Mouse (Mus musculus): ENCODE measurements around the gene Fbxl2. TPM values are rescaled to one million over a fixed set of nuclear protein-coding genes. Genes with fewer than 3 reads are reported as not detected.
A peak's percentile ranks its signal among the peaks of the same experiment; 100 is the strongest.
"Not testable (repeated sequence)": the region's sequence is repeated elsewhere in the genome, so short reads cannot be mapped to it uniquely, and the experiment has no call there.

Fbxl2 gene
- 1.1 and 1.3 TPM in 2 replicates for polyA plus RNA-seq (2016; fragmentation: Nextera tagmentation; extraction: Ambion mirVana)

DNA sequence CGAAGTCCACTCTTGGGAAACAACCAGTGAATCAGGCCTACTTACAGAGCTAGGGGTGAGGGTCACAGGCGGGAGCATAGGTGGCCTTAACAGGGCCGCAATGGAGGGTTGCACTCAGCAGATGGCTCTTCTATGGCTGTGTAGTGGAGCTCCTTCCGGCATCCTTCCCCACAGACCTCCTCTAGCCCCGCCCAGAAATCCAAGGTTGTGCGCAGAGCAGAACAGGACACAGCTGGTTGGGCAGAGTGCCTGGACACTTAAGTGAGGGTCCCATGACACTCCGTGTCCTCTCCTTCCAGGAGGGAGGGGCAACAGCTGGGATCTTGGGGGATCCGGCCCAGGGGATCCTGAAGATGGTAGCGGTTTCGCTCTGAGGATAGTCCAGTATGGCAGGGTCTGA, at the start of gene Fbxl2:
Fbxl2 (minus strand) TSS at position 164 of the 400 bp plus-strand sequence.
- Histone ChIP-seq H3K4me1 (no peaks in the 10 kb centered on the region), H3K27ac (no peak within 1 kb of the TSS), H3K36me3 (no peaks in the 10 kb centered on the region), H3K9ac (no peak within 1 kb of the TSS), H3K27me3 (replicated peaks) (0 out of 2 replicates have a peak, but pooled peaks cover 6% of the 10 kb centered on the region), H3K4me3 (no peak within 1 kb of the TSS), H3K4me2 (no peak within 1 kb of the TSS), H3K9me3 (replicated peaks) (no peaks in the 10 kb centered on the region)
- 71% methylated on average over 10 of the region's 10 CpGs for WGBS (ENCODE audit: insufficient replicate concordance)
- no peak for ATAC-seq

- 61% methylated on average over 2 of the region's 2 CpGs for WGBS (ENCODE audit: insufficient replicate concordance)
- no peak overlapping the region for H3K4me2 ChIP-seq
Observed at GRCm38 (mm10) chr9:114094854-114095253, 48.9 kb upstream of the Fbxl2 start.

GRCm38 (mm10) chr9:114092188-114092587, 46.2 kb upstream of the Fbxl2 start:
- H3K27ac ChIP-seq; H3K36me3 ChIP-seq; H3K9me3 ChIP-seq (replicated peaks); ATAC-seq; H3K27me3 ChIP-seq (replicated peaks); H3K4me3 ChIP-seq; H3K9ac ChIP-seq; H3K4me2 ChIP-seq; H3K4me1 ChIP-seq: not testable (repeated sequence)
- 15% methylated on average over 9 of the region's 9 CpGs for WGBS (ENCODE audit: insufficient replicate concordance)

More at GRCm38 (mm10) chr9:114094854-114095253, 48.9 kb upstream of the Fbxl2 start:
- ATAC-seq: no peak
- H3K27me3 ChIP-seq (replicated peaks): no peaks in the 10 kb centered on the region
- H3K4me1 ChIP-seq: peaks cover 12% of the 10 kb centered on the region
- no peak overlapping the region for H3K4me3 ChIP-seq
- H3K36me3 ChIP-seq: no peaks in the 10 kb centered on the region
- H3K9ac ChIP-seq: no peak overlapping the region
- H3K9me3 ChIP-seq (replicated peaks): no peaks in the 10 kb centered on the region
- no peak overlapping the region for H3K27ac ChIP-seq

DNA sequence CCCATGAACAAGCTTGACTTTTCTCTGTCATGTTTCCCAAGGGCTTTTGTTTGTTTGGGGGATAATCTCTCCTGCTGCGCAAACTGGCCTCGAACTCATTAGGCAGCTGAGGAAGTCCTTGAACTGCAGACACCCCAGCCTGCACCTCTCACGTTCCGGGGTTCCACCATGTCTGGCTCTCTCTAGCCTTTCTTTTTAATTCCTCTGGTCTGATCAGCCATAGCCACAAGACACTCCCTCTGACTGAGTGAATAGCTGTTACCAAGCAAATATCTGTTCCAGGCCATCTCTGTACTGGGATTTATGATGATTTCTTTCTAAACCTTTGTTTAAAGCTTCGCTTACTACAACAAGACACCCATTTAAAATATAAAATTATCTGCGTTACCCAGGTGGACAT, 42.9 kb upstream of the Fbxl2 start:
- H3K36me3 ChIP-seq; H3K4me3 ChIP-seq; H3K4me2 ChIP-seq; H3K4me1 ChIP-seq; H3K9me3 ChIP-seq (replicated peaks); H3K9ac ChIP-seq; H3K27ac ChIP-seq; H3K27me3 ChIP-seq (replicated peaks); ATAC-seq: not testable (repeated sequence)
- WGBS (ENCODE audit: insufficient replicate concordance): 73% methylated on average over 6 of the region's 6 CpGs

DNA sequence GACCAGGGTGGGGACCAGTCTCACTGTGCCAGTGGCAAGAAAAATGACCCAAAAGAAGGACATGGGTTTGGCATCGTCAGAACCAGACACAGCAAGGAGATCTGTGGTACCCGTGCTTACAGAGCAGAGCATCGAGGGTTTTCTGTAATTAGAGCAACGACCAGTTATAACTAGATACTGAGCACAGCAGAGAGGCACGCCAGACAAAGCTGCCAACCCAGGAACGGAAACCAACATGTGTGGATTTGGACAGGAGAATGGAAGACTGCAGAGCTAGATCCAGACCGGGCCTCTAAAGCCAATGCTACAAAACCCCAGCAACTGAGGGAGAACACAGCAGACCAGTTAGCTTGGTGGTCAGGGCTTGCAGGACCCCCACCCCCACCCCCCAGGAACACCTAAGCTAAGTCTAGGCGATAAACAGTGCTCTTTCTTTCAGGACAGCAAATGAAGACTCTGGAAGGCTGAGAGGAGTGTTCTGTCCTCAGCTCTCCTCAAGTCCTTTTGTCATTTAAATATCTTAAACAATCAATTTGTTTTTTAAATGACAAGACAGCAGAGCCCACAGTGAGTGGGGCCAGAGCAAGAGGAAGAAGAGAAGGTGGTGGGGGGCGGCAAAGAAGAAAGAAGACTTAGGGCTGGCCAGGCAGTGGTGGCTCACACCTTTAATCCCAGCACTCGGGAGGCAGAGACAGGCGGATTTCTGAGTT, 41.3 kb upstream of the Fbxl2 start:
- no peaks in the 10 kb centered on the region for H3K4me1 ChIP-seq
- H3K4me2 ChIP-seq: no peak overlapping the region
- H3K9me3 ChIP-seq (replicated peaks): no peaks in the 10 kb centered on the region
- no peaks in the 10 kb centered on the region for H3K36me3 ChIP-seq
- no peaks in the 10 kb centered on the region for H3K27me3 ChIP-seq (replicated peaks)
- no peak overlapping the region for H3K27ac ChIP-seq
- WGBS (ENCODE audit: insufficient replicate concordance): 61% methylated on average over 11 of the region's 11 CpGs
- H3K9ac ChIP-seq: no peak overlapping the region
- H3K4me3 ChIP-seq: no peak overlapping the region
- no peak for ATAC-seq

- Histone ChIP-seq H3K27me3 (replicated peaks) (no peaks in the 10 kb centered on the region), H3K4me1 (no peaks in the 10 kb centered on the region), H3K4me3 (no peak overlapping the region), H3K36me3 (no peaks in the 10 kb centered on the region), H3K27ac (no peak overlapping the region), H3K9ac (no peak overlapping the region), H3K4me2 (no peak overlapping the region), H3K9me3 (replicated peaks) (no peaks in the 10 kb centered on the region)
- 60% methylated on average over 3 of the region's 3 CpGs for WGBS (ENCODE audit: insufficient replicate concordance)
- ATAC-seq: no peak
Observed at GRCm38 (mm10) chr9:114086422-114086821, 40.4 kb upstream of the Fbxl2 start.

DNA sequence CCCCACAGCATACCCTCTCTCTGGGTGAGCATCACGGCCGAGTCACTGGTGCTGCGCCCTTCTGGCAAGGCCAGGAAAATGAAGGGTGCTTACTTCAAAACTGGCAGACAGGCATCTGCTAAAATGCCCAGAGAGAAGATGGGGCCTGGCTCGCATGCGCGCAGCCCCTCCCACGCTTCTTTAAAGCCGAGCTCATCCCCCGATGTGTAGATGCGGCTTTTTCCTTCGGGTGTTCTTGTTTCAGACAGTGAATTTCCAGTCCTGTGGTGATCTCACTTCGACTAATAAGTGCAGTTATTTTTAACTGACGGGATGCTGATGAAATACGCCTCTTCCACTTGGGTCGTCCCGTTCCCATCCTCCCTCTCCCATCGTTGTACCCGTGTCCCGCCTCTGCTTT, 27.7 kb upstream of the Fbxl2 start:
- H3K27me3 ChIP-seq (replicated peaks): no peaks in the 10 kb centered on the region

GRCm38 (mm10) chr9:114069372-114069771, 23.4 kb upstream of the Fbxl2 start:
- no peak overlapping the region for H3K4me3 ChIP-seq
- no peak for ATAC-seq
- no peak overlapping the region for H3K9ac ChIP-seq
- no peaks in the 10 kb centered on the region for H3K9me3 ChIP-seq (replicated peaks)
- WGBS (ENCODE audit: insufficient replicate concordance): 61% methylated on average over 6 of the region's 6 CpGs
- no peak overlapping the region for H3K4me2 ChIP-seq
- H3K27ac ChIP-seq: no peak overlapping the region
- H3K36me3 ChIP-seq: no peaks in the 10 kb centered on the region
- no peaks in the 10 kb centered on the region for H3K27me3 ChIP-seq (replicated peaks)
- H3K4me1 ChIP-seq: no peaks in the 10 kb centered on the region

More for the DNA sequence above, 27.7 kb upstream of the Fbxl2 start:
- WGBS (ENCODE audit: insufficient replicate concordance): 73% methylated on average over 19 of the region's 19 CpGs
- H3K9ac ChIP-seq: no peak overlapping the region
- no peak overlapping the region for H3K4me3 ChIP-seq
- no peak overlapping the region for H3K27ac ChIP-seq
- H3K4me1 ChIP-seq: no peaks in the 10 kb centered on the region
- no peaks in the 10 kb centered on the region for H3K9me3 ChIP-seq (replicated peaks)
- no peaks in the 10 kb centered on the region for H3K36me3 ChIP-seq
- no peak overlapping the region for H3K4me2 ChIP-seq
- no peak for ATAC-seq

- Histone ChIP-seq H3K9ac (no peak overlapping the region), H3K9me3 (replicated peaks) (no peaks in the 10 kb centered on the region), H3K4me3 (no peak overlapping the region), H3K4me2 (no peak overlapping the region), H3K4me1 (no peaks in the 10 kb centered on the region), H3K27me3 (replicated peaks) (no peaks in the 10 kb centered on the region), H3K36me3 (no peaks in the 10 kb centered on the region), H3K27ac (no peak overlapping the region)
- WGBS (ENCODE audit: insufficient replicate concordance): 54% methylated on average over 12 of the region's 12 CpGs
- ATAC-seq: no peak
Observed at GRCm38 (mm10) chr9:114068494-114069053, 22.6 kb upstream of the Fbxl2 start.

DNA sequence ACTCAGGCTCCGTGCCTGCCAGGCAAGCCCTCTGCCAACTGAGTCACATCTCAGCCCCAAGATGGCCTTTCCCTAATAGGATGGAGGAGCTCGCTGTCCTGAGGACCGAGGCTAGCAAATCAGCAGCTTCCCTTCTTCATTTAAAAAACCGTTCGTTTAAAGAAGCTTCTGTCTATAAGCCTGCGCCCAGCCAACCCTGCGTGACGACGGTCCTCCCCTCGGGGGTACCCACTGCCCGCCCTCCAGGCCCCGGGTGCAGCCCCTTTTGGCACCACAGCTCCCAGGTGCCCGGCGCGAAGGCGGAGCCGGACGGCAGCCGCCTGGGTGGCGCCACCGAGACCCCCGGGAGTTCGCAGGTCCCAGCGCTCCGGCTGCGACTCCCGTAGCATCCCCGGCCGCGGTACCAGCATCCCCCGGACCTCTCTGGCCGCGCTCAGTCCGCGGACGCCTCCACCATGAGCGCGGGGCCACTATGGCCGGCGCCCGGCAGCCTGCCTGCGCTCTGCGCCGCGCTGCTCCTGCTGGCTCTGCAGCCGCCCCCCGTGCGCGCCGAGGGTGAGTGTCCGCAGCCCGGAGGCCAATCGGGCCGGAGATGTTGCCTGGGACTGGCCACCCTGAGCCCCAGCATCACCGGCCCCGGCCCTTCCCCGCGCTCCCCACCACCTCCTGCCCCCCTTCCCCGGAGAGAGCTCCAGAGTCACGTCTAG, 11.3 kb upstream of the Fbxl2 start, which contains the start of gene Susd5:
Susd5 (plus strand) TSS at position 51 of the 707 bp plus-strand sequence.
- Histone ChIP-seq H3K27ac (no peak within 1 kb of the TSS), H3K27me3 (replicated peaks) (peaks cover 51% of the 10 kb centered on the region), H3K4me2 (peak within 1 kb of the TSS; percentile 59), H3K4me3 (peak within 1 kb of the TSS; percentile 38), H3K4me1 (no peaks in the 10 kb centered on the region), H3K9me3 (replicated peaks) (no peaks in the 10 kb centered on the region), H3K36me3 (no peaks in the 10 kb centered on the region), H3K9ac (no peak within 1 kb of the TSS)
- WGBS (ENCODE audit: insufficient replicate concordance): 3% methylated on average over 60 of the region's 60 CpGs
- ATAC-seq: no peak

DNA sequence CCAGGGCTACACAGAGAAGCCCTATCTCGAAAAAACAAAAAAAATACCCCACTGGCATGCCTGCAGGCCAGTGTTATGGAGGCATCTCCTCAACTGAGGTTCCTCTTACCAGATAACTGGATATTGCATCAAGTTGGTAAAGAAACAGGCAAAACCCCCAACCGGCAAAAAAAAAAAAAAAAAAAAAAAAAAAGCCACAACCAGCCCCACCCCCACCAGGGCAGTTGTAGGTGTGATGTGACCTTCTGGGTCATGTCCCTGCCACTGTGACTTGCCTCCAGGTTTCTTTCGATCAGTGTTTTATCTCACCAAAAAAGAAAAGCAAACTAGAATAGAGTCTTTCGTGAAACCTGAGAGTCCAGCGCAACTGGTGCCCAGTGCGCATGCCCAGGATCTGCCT, 6.9 kb upstream of the Fbxl2 start:
- 58% methylated on average over 6 of the region's 6 CpGs for WGBS (ENCODE audit: insufficient replicate concordance)
- no peaks in the 10 kb centered on the region for H3K36me3 ChIP-seq
- H3K27ac ChIP-seq: no peak overlapping the region
- H3K27me3 ChIP-seq (replicated peaks): peaks cover 29% of the 10 kb centered on the region
- ATAC-seq: no peak
- H3K9me3 ChIP-seq (replicated peaks): no peaks in the 10 kb centered on the region
- H3K4me3 ChIP-seq: no peak overlapping the region
- H3K4me1 ChIP-seq: no peaks in the 10 kb centered on the region
- 0 out of 2 replicates have a peak overlapping the region, but pooled peaks have one; percentile 1 for H3K4me2 ChIP-seq
- H3K9ac ChIP-seq: no peak overlapping the region

GRCm38 (mm10) chr9:114052031-114052430, 6.0 kb upstream of the Fbxl2 start:
- H3K4me2 ChIP-seq: no peak overlapping the region
- 66% methylated on average over 4 of the region's 4 CpGs for WGBS (ENCODE audit: insufficient replicate concordance)
- H3K27me3 ChIP-seq (replicated peaks): peaks cover 21% of the 10 kb centered on the region
- H3K4me3 ChIP-seq: no peak overlapping the region
- H3K9ac ChIP-seq: no peak overlapping the region
- no peak overlapping the region for H3K27ac ChIP-seq
- H3K4me1 ChIP-seq: no peaks in the 10 kb centered on the region
- ATAC-seq: no peak
- no peaks in the 10 kb centered on the region for H3K36me3 ChIP-seq
- H3K9me3 ChIP-seq (replicated peaks): no peaks in the 10 kb centered on the region
